Mouse (Mus musculus): ENCODE data around the gene Gab1. TPM values are rescaled to one million over a fixed set of nuclear protein-coding genes. Genes with fewer than 3 reads are reported as not detected.
A peak's percentile ranks its signal among the peaks of the same experiment; 100 is the strongest.

Gene Gab1
- total RNA-seq, 4 experiments from 2014 or later, result 19.4 to 24.9 (median 22.3) TPM

DNA sequence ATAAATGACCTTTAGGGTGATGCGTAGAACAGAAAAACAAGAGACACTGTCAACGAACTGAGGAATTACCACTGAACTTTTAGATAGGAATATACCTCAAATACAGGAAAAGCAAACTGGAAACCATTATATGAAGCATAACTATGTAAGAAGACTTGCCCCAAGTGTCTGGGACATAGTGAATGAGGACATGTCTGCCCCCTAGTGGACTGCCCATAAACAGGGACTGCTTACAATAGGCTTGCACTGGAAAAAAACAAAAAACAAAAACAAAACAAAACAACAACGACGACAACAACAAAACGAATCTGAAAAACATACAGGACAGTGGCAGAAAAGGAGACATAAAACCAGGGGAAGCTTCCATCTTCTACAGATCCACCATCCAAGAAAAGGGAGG, 66.9 kb downstream of the Gab1 start:
- peak in 1 of 2 experiments; percentile 30 for DNase-seq (ENCODE audit: low spot score in 2 of 2)

DNA sequence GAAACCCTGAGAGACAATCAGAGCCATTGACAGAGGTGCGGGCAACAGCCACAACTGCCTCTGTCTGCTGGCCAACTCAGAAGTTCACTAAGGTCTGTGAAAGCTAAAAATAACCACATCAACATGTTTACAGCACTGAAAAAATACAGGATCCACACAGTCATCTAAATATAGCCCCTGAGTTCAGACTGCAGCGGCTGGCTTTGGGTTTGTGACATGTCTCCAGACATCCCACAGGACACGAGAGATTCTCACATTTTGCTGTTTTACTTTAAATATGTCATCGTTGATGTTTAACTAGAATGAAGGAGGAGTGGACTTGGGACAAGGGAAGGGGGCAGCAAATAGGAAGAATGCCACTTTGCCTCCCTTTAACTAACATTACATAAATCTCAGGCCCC, 68.7 kb downstream of the Gab1 start:
- no peak for DNase-seq (ENCODE audit: low spot score in 2 of 2)

DNA sequence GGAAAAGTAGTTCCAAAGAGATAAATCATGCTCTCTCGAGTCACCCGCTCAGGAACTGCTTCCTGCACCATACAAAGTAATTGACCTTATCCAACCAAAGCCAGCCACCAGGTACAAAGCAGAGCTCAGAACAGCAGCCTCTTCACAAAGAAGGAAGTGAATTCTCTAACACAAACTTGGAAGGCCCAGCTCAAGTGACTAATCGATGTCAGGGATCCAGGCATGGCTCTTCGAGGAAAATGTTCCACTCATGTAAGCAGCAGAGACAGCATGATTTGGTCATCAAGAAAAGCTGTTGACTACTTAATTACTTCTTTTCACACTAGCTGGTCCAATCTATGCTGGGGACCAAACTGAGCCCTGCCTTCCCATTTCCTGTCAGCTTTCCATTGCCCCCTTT, 69.4 kb downstream of the Gab1 start:
- no peak for DNase-seq (ENCODE audit: low spot score in 2 of 2)

DNA sequence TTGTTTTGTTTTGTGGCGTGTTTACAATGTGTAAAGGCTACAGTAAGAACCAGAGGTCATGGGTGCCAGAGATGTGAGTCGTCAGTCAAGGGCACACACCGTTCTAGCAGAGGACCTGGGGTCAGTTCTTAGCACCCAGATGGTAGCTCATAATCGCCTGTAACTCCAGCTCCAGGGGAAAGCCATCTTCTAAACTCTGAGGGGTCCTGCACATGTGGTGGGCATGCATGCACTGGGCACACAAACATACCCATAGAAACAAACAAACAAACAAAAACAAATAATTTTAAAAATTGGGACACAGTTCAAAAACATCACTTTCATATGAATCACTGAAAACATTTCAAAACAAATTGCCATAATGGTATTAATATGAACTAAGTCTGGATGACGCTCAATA, 69.9 kb downstream of the Gab1 start:
- no peak for DNase-seq (ENCODE audit: low spot score in 2 of 2)

DNA sequence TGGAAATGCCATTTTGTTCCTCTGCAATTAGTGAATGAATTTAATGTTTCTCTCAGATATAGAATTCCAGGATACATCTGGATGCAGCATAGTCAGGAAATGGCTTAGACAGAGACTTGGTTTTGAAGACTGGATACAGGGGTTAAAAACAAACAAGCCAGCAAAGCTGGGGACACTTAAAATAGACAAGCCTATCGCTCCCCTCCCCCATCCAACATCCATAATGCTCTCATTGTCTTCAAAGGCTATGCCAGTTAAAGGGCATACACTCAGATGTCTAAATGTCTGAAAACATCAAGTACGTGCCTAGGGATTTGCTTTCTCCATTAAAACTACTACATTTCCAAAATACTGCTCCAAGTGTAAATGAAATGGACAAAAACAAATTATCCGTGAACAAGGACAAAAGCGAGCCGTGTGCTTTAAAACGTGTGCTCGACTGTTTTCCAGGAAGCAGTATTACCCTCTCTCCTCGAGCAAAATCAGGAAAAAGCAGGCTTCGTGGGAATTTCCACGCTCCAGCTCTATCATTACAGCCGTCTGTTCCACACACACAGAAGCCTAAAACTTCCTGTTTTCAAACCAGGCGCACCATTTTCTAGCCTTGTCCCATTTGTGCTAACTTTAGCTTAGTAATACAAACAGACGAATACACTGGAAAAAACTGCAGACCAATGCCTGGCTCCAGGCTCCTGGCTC, 72.4 kb downstream of the Gab1 start:
- DNase-seq (ENCODE audit: low spot score in 2 of 2), result no peak

DNA sequence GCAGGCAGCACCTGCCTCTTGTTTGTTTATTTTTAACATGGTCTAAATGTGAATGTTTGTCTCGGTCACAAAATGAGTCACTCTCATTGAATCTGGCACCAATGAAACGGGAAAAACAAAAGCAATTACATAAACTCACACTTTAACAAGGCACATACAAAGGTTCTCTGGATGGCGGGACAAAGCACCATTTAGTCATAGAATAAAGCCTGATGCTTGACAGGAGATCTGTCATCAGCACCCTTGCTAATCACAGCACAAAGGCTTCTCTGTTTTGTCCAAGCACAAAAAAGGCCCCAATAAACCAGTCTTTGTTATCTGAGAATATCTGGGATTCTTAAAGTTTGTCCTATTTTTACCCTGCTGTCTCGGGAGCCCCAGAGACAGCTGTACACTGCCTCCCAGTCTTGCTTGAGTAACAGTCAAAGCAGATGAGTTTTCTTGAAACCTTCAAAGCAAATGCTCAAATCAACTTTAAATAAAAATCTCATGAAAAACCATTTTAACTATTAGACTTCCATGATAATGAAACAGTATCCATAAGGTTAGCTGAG, 76.2 kb downstream of the Gab1 start:
- peak; percentile 27 to 67 for DNase-seq (ENCODE audit: low spot score in 2 of 2)

DNA sequence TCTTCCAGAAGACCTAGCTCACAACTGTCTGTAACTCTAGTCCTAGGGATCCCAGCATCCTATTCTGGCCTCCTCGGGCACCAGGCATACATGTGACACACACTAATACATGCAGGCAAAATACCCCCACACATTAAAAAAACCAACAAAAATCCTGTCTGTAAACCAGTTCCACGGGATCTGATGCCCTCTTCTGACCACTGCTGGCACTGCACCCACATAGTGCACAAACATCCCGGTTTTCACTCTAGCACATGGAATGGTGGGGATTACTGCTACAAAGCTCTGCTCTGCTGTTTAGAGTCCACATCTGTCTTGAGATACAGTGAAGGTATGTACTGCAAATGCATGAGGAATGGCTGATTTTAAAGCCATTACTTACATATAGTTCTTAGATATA, 81.5 kb downstream of the Gab1 start:
- DNase-seq (ENCODE audit: low spot score in 2 of 2), result no peak

DNA sequence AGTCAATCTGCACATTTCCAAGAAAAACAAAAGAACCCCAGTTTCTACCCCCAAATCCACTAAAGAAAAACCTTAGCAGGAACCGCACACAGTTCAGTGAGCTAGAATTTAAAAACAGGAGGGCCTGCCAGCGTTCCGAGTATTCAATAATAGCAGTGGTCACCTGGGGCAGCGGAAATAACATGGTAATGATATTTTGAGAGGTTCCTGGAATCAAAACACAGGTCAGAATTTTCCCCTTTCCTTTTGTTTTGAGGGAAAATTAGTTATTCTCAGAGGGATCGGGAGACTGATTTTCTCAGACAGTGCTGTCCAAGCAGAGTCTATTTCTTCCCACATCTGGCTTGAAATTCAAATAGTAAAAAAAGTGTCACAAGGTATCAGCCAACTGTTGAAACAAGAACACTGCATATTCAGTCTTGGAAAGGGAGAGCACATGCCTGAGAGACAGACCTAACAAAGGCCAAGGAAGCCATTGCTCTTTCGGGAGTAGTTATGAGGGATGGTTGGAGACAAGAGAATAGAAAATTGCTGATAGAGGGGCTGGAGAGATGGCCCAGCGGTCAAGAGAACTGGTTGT, 82.0 kb downstream of the Gab1 start:
- no peak for DNase-seq (ENCODE audit: low spot score in 2 of 2)

DNA sequence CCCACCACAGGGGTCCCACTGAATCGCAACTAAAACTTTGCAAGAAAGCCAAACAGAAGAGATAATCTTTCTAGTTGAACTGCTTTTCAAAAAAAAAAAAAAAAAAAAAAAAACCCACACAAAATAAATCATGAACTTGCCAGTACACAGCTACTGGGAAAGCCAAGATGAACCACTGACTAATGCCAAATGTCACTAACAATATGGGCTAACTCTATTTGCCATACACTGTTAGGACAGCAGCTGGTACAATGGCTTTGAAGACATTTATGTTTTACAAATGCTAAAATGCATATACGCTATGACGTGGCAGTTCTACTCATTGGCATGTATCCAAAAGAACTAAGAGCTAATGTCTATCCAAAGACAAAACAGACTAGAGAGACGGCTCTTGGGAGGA, 84.2 kb downstream of the Gab1 start:
- DNase-seq (ENCODE audit: low spot score in 2 of 2), result no peak

DNA sequence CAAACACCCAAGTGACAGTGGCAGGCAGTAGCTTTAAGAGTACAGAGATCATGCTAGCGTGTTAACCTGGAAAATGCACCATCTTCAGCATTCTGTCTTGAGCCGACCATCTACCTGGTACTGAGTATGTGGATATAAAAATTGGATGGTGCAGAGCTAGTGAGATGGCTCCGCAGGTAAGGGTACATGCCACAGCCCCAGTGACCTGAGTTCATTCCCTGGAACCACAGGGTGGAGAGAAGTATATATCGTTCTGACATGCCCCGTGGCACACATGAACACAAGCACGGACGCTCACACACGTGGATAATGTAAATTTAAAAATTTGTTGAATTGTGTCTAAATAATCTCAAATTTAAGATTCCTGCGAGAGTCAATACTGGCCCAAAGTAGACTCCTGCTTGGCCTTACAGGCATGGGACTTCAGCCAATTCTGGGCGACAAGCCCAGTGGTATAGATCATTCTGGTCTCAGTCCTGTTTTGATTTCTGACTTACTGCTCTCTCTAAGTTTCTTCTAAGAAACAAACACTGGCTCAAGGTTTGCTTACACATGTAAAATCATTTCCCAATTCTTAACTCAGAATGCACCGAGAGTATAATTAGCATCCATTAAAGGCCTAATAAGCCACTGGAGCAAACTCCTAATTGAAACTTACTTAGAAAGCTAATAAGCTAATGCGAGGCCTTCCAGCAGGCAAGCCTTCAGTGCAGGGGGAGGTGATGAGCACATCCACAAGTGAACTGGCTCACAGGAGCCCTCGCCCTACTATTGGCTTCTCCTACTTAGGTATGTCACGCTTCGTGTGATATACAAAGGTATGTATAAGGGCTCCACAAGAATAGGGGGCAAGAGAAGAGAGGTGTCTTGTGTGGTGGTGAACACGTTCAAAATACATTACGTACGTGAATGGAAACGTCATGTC, 85.5 kb downstream of the Gab1 start:
- no peak for DNase-seq (ENCODE audit: low spot score in 2 of 2)

DNA sequence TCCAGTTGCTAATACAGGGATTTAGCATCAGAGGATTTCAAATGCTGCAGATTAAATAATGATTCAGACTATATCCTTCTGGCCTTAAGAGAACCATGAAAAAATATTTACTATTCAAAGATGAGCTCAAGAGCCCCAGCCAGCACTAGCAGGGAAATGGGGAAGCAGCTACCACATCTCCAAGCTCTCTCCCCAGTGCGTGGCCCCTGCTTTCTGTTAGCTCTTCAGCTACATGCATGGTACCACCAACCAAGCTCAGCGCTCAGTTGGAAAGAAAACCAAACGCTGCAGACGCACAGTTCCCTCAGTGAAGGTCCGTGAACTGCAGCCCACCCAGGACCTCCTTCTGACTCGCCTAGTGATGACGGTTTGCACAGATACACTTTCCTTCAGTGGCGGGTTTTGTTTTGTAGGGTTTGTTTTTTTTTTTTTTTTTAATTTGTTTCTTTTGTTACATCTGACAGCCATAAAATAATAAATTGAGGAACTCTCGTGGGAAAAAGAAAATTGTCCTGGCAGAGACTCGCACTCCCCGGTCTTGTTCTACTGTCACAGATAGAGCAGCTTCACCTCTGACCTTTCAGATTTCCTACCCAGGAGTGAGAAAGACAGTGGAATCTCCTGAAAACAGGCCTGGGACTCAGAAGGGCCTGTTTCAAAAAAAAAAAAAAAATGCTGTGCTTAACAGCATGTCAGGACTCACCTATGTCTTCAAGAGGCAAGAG, 86.4 kb downstream of the Gab1 start:
- DNase-seq (ENCODE audit: low spot score in 2 of 2), result no peak

DNA sequence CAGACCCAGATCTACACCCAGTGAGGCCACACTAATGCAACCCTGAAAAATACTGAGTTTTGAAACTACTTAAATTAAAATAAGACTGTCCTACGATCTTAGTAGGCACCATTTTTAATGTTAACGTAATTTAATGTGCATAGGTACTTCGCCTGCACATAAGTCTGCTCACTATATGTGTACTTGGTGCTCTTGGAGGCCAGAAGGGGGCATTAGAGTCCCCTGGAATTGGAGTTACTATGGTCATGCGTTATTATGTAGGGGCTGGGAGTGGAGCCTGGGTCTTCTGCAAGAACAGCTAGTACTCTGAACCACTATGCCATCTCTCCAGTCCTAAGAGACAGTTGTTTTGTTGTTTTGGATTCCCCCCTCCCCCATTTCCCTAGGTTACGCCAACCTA, 88.1 kb downstream of the Gab1 start:
- DNase-seq (ENCODE audit: low spot score in 2 of 2), result no peak

DNA sequence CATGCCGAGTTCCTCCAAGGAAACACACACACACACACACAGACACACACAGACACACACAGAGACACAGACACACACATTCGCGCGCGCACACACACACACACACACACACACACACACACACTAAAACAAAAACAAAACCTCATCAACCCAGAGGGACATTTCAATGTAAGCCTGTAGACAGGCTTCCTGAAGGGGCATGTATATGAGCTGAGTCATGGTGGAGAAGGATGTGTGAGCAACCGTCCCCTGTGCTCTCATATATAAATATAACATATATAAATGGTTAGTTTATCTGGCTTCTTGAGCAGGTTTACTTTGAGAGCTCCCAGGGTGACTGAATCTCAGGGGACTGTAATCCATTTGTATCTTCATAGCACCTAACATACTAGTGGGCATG, 91.0 kb downstream of the Gab1 start:
- DNase-seq (ENCODE audit: low spot score in 2 of 2), result no peak

DNA sequence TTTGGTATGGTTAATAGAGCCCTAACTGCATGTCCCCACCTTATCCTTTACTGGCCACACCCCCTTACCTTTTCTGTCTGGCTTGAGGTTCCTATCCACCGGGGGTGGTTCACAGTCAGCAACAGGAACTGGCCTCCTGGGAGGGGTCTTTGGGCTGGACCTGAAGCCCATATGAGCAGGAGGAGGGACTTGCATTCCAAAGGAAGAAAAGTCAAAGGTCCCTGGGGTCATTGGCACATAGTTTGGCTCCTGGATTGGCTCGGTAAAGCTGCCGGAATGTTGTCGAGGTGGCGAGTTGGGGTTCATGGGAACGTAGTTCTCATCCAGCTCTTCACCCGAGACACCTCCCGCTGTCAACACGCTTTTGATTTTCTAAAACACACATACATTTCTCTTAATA, 95.8 kb downstream of the Gab1 start:
- no peak for DNase-seq (ENCODE audit: low spot score in 2 of 2)

DNA sequence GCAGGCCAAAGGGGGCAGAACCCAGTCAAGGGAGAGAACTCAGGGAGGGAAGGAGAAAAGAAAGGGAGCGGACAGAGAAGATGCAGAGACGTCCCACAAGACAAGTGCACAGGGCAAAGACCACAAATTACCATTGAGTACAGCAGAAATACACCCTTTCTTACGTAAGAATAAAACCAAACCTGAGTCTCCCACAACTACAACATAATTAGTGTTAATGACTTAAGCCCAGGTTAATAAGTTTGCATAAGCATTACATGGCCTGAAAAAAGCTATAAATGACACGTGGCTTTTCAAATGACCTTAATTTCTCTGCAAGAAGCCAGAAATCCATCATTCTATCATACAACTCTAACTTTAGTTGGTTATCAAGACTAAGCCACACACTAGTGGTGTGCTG, 97.0 kb downstream of the Gab1 start:
- no peak for DNase-seq (ENCODE audit: low spot score in 2 of 2)

DNA sequence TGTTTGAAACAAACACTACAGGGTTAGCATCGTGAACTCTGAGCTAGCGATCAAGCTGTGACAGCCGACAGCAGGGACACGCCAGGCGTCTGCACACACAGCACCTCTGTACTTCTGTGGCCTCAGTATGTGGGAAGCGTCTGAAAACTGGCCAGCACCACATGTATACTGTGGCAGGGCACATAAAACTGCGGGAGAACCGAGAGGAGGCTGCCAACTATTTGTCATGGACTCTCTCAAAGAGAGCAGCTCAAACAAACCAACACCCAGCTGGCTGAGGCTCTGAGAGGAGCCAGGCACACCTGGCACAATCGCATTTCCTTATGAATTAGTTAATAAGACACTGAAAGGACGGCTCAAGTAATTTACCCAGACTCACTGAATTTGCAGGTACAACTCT, 99.0 kb downstream of the Gab1 start:
- DNase-seq (ENCODE audit: low spot score in 2 of 2), result no peak

DNA sequence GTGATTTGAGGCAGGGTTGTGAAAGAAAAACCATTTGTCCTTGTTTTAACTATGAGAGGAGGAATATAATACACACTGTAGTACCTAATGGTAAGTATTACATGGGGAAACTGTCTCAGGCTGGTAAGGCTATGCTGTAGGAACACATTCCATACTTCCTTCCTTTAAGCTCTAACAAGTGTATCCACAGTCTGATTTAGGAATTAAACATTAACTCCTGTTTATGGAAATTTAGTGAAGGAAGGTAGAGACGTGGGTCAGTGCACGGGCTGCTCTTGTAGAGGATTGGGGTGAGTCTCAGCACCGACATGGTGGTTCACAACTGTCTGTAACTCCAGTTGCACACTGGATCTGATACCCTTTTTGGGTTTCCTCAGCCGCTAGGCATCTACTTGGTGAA, 100.0 kb downstream of the Gab1 start:
- no peak for DNase-seq (ENCODE audit: low spot score in 2 of 2)

DNA sequence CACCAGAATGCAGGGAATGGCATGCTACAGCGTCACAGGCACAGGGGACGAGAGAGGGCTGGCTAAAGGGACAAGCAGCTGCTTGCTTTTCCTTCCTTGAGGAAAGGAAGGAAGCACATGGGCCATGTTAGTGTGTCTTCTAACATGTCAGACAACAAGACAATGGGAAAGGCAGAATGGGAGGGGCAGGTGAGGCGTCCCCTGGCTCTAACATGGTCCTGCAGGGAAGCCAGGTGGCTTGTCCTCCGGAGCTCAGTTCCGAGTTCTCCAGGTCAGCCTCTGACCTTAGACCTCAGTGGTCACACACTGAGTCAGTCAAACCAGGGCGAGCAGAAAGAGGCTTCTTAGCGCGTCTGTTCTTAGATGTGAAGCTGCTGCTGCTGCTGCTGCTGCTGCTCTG, 103.9 kb downstream of the Gab1 start:
- no peak for DNase-seq (ENCODE audit: low spot score in 2 of 2)

DNA sequence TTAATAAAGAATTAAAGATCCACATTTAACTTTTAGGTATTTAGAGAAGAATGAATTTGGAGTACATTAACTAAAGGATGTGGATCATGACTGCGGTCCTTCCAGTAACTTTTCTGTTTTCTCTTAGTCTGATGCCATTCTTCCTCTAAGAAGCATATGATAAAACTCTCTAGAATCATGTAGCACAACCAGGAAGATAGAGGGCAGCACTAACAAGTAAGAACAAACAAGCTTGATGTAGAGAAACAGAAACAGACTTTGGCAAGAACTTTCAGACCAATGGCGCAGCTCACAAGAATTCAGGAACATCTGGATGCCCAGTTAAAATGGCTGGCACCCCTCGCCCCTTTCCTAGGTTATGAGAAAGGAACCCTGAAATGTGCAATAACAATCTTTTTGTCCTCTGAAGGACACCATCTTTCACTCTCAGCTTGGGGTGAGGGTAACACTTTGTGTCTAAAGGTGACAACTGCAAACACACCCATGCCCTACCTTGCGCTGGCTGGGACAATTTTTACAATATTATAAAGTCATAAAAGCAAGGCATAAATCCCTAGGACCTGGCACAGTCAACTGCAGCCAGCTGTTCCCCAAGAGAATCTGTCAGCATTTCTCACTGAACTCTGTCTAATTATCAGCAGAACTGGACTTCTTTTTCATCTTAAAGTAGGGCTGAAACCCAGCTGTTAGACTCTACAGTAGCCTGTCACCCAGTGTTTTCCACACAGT, 107.4 kb downstream of the Gab1 start:
- DNase-seq (ENCODE audit: low spot score in 2 of 2), result no peak

DNA sequence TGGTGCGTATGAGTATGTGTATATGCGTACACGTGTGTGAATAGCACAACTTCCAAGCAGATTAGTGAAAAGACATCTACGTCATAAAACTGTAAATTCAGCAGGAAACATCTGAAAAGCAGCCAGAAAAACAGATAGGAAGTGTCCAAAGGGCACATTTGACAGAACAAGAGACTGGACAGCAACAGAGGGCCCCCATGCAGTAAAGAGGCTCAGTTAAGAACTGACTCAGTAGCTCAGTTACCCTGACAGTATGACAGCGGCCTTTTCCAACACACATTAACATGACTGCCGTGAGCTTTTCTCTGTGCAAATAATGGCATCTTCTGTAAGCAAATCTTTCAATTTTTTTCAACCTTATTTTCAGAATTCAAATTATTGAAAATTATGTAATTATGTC, 111.9 kb downstream of the Gab1 start:
- no peak for DNase-seq (ENCODE audit: low spot score in 2 of 2)

All from layer of hippocampus, adult 8-10 months (tissue).